Mouse (Mus musculus) spleen, adult 2 months (tissue): ENCODE results near the gene Psmd12.

Experiments
- CTCF ChIP-seq: fragments of 200-500 bp; IDR thresholded peaks from 2 replicates; pipeline ENCODE4 v1.5.1; 2011; ENCODE audit warnings: mild to moderate bottlenecking, inconsistent platforms; ENCODE audit not compliant: insufficient read depth, insufficient read length, insufficient replicate concordance; ENCODE audit errors: extremely low read depth
- POLR2A ChIP-seq: fragments of 200-500 bp; IDR thresholded peaks from 2 replicates; pipeline ENCODE4 v1.6.1; 2011; ENCODE audit warnings: low read depth, low read length, inconsistent platforms

DNA sequence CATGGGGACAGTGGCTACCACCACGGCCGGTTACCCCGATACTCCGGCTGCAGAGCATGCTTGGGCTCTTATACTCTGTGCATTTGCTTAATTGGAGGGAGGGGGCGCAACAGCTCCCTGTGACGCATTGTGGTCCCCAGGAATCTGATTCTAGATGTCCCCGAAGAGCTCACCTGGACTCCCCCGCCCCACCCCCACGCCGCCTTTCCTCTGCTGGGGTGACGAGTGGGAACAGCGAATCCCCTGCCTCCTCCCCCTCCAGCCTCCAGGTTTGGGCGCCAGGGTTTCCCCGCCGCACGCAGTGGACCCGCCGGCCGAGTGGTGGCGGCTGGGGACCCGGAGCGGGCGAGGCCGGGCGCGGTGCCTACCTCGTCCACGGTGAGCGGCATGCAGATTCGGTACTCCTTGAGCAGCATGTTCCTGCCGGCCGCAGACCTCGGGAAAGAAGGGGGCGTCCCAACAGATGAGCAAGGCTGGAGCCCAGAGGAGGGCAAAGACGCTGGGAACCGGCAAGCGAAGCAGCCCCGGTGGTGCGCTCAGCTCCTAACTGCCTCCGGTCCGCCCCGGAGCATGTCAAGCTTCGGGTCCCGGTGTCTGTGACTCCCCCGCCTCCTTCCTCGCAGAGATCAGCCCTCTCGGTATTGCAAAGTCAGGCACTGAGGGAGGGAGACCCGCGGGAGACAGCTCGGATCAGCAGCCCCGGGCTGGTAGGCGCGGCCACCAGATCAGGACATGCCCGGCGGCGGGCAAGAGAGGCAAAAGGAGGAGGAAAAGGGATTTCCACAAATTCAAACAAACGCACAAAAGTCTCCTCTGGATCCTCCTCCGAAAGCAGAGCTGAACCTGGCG is 9.5 kb upstream of the Psmd12 start:
- TF ChIP-seq POLR2A, result no peak
- TF ChIP-seq CTCF, result no peak
